Mouse (Mus musculus) brain, adult 2 months (tissue): ENCODE data around the gene Rims4.

Experiments
- DNase-seq: peaks from one replicate; pipeline ENCODE4 v3.0.0; 2011; ENCODE audit warnings: low read depth, low spot score

Gene Rims4

DNA sequence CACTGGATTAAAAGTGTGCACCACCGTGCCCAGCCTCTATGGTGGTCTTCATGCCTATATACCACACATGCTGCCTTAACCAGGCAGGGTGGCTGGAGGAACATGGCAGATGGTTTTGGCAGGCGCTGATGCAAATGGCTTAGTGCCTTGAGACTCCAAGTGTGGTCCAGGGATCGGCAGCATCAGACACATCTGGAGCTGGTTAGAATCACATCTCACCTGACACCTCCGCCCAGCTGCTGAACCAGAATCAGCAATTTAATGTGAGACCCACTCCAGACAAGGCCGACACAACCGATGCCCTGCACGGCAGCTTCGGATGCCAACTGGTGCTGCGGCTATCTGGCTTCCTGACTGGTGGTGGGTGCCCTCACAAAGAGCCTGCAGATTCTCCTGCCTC is 52.4 kb downstream of the Rims4 start:
- no peak for DNase-seq

DNA sequence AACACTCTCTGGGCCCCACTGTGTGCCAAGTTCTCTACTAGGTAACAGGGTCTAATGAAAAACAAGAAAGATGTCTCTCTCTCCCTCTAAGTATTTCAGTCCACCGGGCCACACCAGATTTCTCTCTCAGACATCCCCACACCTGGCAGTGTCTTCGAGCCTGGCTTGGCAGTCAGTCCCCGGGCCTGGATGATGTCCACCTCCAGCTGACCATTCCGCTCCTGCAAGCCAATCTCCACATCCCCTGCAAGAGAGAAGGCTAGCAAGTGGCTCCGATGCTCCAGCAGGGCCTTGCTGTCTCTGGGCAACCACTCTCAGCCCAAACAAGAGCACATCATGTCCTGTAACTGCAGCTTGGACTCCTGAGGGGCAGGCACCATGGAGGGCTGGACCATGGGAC is 53.2 kb downstream of the Rims4 start:
- DNase-seq = peak; percentile 58

DNA sequence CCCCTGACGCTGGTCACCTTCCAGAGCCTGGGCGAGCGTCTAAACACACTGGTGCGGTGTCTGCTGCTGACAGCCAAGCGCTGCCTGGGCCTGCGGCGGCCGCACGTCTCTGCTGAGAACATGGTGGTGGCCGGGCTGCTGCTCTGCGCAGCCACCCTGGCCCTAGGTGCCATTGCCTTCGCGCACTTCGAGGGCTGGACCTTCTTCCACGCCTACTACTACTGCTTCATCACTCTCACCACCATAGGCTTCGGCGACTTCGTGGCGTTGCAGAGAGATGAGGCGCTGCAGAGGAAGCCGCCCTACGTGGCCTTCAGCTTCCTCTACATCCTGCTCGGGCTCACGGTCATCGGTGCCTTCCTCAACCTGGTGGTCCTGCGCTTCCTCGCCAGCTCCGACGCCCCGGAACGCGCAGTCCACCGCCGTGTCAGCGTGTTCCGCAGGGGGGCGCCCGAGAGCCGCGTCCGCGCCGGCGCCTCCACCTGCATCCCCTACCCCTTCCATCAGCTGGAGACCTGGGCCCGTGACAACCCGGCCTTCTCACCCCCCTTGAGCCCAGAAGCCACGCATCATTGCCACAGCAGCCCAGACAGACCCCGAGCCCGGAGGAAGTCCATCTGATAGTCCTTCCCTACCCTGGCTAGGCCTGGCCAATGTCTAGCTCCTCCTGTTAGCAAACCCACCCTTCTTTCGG is 60.1 kb downstream of the Rims4 start:
- DNase-seq = peak; percentile 40

DNA sequence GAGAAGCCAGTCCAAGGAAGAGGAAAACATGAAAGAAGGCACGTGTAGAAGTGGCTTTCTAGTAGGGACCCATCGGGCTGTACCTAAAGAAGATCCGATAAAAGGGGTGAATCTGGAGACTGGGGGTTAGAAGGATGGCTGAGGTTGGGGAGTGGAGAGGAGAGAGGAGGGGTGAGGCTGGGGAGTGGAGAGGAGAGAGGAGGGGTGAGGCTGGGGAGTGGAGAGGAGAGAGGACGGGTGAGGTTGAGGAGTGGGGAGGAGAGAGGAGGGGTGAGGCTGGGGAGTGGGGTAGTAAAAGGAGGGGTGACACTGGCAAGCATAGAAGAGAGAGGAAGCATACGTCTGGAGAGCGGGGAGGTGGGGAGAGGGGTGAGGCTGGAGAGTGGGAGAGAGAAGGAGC is 61.2 kb downstream of the Rims4 start:
- no peak for DNase-seq

DNA sequence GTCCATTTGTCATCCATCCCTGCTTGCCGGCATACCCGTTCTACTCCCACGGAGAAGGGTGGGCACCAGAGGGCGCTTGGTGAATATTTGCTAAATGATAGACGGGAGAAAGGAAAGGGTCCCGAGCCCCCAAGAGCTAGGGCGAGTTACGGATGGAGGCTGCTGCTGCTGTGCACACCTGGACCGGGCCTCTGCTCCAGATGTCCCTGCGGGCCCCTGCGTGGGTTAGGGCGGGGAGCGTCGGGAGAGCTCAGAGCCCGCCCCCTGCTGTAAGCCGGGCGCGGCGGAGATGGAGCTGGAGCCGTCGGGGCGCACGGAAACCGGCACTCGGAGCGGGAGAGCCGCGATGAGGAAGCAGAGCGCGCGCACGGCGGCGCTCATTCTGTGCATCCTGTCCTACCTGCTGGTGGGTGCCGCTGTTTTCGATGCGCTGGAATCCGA is 65.0 kb downstream of the Rims4 start, which contains the start of gene Kcnk15:
Gene Kcnk15, plus strand, starts transcription at position 191 of the 441 bp plus-strand sequence.
- DNase-seq = no peak

DNA sequence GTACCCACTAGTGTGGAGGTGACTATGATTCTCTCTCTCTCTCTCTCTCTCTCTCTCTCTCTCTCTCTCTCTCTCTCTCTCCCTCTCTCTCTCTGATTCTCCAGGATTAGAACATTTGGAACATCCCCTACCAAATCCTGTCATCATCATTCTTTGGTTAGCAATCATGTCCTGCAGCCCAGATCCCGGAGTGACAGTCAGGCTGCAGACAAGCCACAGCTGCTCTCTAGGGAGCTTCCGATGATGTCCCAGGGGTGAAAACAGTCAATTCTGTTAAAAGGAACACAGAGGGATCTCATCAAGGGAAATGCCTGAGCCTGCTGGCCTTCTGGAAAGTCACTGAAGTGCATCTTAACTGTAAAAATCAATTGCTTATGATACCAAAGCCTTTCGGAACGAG is 76.4 kb downstream of the Rims4 start:
- DNase-seq = no peak

DNA sequence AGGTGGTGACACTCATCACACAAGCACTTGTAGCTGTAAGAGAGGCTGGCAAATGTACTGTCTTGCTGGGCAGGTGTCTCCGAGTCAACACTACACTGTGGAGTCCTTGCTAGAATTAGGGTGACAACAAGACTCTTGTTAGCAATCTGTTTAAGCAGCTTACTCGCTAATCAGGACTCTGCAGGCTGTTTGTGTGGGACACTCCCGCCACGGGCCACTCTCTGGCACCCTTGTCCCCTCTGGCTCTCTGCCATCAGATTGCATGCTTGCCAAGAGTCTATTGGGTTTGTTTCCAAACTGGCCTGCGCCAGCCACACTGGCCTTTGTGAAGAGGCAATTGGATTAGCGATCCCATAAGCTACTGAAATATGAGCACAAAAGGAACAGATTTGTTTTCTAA is 79.0 kb downstream of the Rims4 start:
- peak; percentile 80 for DNase-seq

DNA sequence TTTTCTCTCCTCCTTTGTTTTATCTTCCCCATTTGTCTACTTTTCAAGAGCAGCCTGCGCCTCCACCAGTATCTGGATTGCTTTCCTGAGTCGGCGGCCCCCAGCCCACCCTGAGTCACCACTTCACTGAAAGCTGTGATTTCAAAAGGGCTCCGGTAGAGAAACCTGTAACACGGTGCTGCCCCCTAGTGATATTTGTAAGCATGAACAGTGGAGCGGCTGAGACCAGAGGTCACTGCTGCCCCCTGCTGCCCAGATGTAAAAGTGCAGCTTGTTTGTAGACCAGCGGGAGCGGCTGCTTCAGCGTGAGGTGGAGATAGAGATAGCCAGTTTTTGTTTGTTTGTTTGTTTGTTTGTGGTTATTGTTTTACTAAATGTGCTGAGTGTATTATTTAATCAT is 80.4 kb downstream of the Rims4 start:
- peak; percentile 87 for DNase-seq

DNA sequence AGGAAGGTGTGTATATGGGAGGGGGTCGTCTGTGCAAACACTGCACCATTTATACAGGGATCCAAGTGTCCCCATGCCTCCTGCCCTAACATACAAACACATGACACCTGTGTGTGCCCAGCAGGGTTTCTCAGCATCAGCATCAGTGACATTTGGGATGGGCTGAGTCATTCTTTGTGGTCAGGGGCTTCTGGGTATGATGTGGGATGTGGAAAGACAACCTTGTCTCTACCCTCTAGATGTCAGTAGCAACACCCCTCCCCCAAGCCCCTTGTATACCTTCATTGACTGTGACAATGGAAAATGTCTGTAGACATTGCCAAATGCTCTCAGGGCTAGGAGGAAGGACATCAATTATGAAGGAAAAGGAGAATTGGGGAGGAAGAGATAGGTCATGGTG is 87.3 kb downstream of the Rims4 start:
- DNase-seq = no peak

DNA sequence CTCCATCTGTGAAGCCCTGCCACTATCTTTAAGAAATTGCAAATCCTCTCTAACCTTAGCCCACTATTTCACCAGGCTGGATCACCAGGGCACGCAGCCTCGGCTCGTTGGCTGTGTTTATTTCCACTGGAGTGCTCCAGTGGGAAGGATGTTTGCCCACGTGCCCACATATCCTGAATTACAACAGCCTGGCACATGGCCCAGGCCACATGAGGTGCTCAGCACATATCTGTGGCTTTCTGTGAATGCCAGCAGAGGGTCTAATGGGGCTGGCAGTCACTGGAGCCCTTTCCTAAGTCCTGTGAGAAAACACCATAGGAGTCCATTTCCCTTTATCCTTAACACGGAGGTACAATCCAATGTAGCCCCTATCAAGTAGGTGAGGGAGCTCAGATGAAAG is 92.0 kb downstream of the Rims4 start:
- no peak for DNase-seq

DNA sequence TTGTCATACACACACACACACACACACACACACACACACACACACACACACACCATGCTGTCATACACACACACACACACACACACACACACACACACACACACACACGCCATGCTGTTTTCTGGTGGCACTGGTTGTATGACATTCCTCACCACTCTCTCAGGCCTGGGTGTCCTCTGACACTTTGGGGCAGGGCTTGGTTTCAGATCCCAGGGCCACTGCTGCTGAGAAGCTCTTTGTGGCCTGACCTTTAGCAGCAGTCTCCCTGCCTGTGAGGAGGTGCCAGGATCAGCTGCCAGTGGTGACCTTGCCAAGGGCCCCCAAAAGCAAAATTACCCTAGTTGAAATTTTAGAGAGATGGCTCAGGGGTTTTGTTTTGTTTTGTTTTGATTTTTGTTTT is 92.6 kb downstream of the Rims4 start:
- DNase-seq = no peak

DNA sequence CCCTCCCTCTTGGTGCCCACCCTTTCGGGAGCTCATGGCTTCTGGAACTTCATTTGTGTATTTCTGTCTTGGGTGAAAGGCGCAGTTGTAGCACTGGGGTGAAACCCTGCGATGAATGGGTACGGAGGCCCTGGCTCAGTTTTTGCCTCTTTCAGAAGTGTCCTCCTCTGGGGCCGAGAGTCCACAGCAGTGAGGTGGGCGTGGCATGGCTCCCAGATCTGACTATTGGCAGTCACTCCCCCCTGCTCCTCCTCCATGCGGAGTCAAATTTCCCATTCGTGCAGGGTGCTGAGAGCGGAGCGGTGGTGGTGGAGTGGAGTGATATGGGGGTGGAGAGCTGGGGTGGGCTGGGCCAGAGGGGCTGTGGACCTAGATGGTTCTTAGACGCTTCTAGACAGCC is 94.7 kb downstream of the Rims4 start:
- no peak for DNase-seq

DNA sequence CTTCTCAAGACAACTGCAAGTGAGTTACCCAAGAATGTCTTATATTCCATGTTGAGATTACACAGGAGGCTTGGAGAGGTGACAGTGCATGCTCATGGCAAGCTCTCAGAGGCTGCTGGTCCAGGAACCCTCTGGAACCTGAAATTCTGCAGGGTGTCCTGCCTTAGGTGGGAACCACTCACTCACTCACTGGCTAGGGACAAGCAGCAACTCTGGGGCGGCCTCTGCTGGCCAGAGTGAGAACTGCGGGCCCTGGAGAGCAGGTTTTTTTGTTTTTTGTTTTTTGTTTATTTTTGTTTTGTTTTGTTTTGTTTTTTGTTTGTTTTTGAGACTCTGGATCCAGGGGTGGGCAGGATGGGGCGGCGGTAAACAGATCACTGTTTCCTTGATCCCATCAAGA is 95.2 kb downstream of the Rims4 start:
- peak; percentile 37 for DNase-seq

DNA sequence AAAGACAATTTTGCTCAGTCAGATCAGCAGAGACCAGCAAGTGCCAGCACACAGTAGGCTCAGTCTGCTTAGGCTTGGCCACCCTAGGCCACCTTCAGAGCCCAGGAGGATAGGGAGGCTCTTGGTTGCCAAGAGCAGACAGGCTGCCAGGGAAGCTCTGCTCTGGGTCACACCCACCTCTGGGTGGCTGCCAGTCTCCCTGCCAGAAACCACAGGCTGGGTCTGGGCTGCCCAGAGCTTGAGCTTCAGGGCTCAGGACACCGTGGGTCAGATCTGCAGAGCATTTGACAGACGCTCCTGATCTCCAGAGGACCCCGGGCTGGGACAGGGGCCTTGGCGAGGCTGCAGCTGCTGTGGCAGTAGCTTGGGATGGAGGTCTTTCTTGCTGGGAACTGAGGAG is 97.9 kb downstream of the Rims4 start, which contains the start of gene Ccn5:
Gene Ccn5, plus strand, starts transcription at position 255 of the 400 bp plus-strand sequence.
- DNase-seq = peak; percentile 89

DNA sequence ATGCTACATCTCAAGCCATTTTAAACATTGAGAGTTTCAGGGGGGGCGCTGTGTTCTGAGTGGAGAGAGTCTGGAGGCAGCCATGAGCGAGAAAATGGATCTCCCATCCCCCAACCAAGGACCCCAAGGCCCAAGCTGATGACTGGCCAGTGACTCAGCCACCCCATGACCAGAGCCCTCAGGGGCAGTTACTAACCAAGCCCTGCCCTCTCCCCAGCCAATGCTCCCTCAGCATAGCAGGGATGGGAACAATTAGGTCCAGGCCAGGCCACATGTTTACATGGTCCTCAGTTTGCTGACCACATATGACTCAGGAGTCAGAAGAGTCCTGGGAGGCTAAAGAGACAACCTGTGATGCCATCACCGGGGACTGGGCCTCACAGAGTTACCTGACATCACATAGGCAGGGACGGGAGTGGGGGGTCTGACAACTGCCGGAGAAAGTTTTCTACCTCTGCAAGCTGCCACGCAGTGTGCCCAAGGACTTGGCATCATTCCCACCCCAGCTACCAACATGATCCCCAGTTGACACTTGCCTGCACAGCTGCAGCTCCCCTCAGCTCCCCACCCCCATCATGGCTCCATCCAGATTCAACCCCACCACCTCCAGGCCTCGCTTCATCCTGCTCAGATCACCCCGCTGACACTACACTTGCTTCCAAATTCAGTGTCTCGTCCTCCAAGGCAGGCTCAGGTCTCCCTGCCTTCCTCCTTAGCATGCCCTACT is 103.6 kb downstream of the Rims4 start:
- no peak for DNase-seq

DNA sequence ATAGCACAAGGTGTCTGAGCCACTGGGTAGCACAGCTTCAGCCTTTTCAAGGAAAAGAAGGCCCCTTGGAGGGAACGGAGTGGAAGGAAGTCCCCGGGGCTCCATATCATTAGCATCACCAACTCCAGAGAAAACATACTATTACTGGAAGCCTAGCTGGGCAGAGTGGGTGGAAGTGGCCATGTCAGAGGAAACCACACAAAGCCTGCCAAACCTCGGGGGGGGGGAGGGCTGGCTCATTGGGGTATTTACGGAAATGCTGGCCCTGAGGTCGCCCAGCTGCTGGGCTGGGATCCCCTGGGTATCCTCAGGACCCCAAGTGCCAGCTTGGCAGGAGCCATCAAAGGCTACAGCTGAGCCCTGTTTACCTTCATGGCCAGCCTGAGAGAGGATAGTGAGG is 105.4 kb downstream of the Rims4 start:
- peak; percentile 13 for DNase-seq
